Mouse (Mus musculus) left cerebral cortex, postnatal 10 days (tissue): ENCODE measurements around the gene Vps45. TPM values are rescaled to one million over a fixed set of nuclear protein-coding genes. Genes with fewer than 3 reads are reported as not detected.
"Not testable (repeated sequence)": the region's sequence is repeated elsewhere in the genome, so short reads cannot be mapped to it uniquely, and the experiment has no call there.

Experiments used
- DNase-seq, 2 experiments: peaks; one replicate each; pipeline ENCODE4 v3.0.0; 2021 to 2022; ENCODE audit warnings: low spot score in 2 of 2, mixed read lengths in 1 of 2; ENCODE audit errors: extremely low spot score in 1 of 2
- intact Hi-C: fragments of 180-260 bp; cut with DNase I; formaldehyde crosslinking; loops from one replicate; pipeline ENCODE4 v1.15.1; 2025
- total RNA-seq, 2 experiments: library from RNA; stranded (reverse); gene quantifications; 2 replicates each; pipeline ENCODE4 v1.2.3; 2021

Vps45 gene
- total RNA-seq, 2 experiments from 2014 or later: 41.2 to 46.4 TPM

DNA sequence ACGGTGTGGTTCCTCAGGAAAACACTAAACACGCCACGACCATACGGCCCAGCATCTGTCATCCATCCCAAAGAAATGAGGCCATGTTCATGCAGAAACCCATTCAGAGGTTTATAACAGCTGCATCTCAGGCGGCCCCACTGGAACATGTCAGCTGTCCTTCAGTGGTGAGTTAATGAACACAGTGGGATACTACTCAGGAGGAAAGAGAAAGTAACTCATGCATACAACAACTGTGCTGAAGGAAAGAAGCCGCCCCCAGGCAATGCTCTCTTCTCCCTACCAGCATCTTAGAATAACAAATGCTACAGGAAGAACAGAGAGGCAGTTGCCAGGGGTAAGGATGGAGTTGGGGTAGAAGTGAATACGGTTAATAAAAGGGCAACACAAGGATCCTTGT lies 7.5 kb downstream of the Vps45 start:
- no peak for DNase-seq
- intact Hi-C loops: no loop called here

DNA sequence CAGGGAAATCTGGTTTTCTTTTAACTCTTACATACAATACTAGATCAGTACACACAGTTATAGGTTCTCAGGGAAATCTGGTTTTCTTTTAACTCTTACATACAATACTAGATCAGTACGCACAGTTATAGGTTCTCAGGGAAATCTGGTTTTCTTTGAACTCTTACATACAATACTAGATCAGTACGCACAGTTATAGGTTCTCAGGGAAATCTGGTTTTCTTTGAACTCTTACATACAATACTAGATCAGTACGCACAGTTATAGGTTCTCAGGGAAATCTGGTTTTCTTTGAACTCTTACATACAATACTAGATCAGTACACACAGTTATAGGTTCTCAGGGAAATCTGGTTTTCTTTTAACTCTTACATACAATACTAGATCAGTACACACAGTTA lies 13.7 kb downstream of the Vps45 start:
- DNase-seq, intact Hi-C loops: not testable (repeated sequence)

- intact Hi-C loops: no loop called here
- no peak for DNase-seq
These were observed 15.2 kb downstream of the Vps45 start for GRCm38 (mm10) chr3:96043104-96043503.

- intact Hi-C loops: no loop called here
- no peak for DNase-seq
These were observed 17.2 kb downstream of the Vps45 start for GRCm38 (mm10) chr3:96041079-96041478.

- DNase-seq: no peak
- intact Hi-C loops: no loop called here
These were observed 17.6 kb downstream of the Vps45 start for GRCm38 (mm10) chr3:96040663-96041006.

DNA sequence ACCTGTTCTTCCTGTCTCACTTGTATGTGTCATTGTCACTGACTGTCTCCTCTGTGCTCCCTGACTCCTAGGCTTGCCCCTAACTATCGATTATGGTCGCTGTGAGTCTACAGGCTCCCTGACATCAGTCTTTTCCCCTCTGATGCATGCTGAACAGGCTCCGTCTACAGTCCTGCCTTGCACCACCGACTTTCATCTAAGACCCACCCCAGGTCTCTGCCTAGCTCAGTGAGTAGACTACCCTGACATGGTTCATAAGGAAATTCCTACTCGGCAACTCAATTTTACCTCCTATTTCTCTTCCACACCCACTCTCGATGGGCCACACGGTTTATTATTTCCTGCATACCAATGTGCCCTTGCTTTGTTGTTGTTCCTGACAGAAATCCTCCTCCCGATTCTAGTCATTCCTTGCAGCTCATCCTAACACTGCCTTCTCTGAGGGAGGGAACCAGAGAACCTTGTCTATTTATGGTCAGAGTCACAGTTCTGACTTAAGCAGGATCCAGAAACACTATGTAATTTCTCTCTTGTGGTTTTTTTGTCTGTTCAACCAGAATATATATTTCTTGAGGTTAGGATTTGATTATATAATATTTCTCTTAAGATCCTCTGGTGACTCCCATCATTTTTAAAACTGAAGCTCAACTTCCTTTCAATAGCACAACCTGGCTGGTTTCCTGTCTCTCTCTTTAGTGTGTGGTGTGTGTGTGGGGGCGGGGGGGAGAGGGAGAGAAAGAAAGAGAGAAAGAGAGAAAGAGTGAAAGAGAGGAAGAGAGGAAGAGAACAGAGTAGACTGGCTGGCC lies 18.2 kb downstream of the Vps45 start:
- intact Hi-C loops: no loop called here
- DNase-seq: no peak

DNA sequence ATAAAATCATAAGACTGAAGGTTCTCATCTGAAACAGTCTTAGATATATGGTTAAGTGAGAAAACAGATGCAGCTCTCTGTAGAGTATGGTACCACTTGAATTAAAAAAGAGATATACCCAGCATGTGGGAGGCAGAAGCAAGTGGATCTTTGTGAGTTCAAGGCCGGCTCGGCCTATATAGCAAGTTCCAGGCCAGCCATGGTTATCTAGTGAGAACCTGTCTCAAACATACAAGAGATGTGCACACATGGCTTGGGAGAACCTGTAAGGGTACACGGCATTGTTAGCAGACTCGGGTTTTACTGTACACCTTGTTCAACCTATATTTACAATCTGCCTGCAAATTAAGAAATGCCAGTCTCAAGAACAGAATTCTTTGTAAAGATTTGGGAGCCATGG lies 19.4 kb downstream of the Vps45 start:
- DNase-seq: no peak
- intact Hi-C loops: no loop called here

DNA sequence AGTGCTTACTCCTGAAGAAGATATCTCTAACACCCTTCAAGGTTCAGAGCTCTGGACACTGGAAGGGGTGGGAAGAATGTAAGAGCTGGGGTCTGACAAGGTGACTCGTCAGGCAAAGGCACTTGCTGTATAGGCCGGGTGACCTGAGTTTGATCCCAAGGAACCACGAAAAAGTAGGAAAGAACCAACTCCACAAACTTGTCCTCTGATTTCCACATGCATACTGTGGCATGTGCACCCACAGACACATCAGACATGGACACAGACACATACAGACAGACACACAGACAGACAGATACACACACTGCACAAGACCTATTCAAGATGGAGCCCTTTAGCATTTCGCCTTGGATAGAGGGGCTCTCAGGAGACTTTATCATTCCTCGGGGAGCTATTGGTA lies 20.1 kb downstream of the Vps45 start:
- DNase-seq: no peak

GRCm38 (mm10) chr3:96036796-96037195 lies 21.5 kb downstream of the Vps45 start:
- intact Hi-C loops: no loop called here
- no peak for DNase-seq

More for the DNA sequence above, 20.1 kb downstream of the Vps45 start:
- intact Hi-C loops: no loop called here

DNA sequence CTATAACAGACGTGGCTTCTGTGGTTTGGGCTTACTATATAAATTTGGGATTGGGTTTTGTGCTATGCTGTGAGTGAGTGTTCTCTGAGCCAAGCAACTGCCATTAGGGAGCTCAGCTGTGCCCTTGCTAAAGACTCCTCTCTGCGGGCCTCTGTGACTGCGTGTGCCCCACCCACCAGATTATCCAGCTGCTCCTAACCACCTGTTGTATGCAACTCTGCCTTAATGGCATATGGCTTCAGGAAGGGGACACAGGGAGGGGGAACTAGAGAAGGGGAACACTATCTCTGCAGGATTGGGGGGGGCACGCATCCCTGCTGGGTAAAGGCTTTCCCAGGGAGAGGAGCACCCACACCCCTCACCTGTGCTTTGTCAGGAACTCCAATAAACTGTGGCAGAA lies 25.2 kb downstream of the Vps45 start:
- intact Hi-C loops: no loop called here
- no peak for DNase-seq

DNA sequence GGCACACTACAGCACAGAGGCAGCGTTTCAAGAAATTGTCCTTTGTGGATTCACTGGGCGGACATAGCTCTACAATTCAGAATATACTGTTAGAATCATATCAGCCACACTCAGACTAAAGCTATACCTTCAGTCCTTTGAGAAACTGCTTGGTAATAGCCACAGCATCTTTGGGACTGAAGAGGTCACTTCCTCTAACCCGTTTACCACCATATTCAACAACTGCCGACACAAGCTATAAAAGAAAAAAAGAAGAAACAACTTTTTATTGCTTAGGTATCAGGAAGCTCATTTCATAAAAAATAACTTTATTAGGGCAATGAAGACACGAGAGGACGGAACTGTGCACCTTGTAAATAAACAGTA lies 25.6 kb downstream of the Vps45 start:
- intact Hi-C loops: no loop called here

GRCm38 (mm10) chr3:96031991-96032651 lies 26.1 kb downstream of the Vps45 start:
- DNase-seq: no peak
- intact Hi-C loops: no loop called here

More for the DNA sequence above, 25.6 kb downstream of the Vps45 start:
- DNase-seq: no peak

GRCm38 (mm10) chr3:96029766-96030165 lies 28.5 kb downstream of the Vps45 start:
- intact Hi-C loops: no loop called here

GRCm38 (mm10) chr3:96029336-96029735 lies 28.9 kb downstream of the Vps45 start:
- DNase-seq: no peak
- intact Hi-C loops: no loop called here

More at GRCm38 (mm10) chr3:96029766-96030165, 28.5 kb downstream of the Vps45 start:
- DNase-seq: no peak

- no peak for DNase-seq
- intact Hi-C loops: no loop called here
These were observed 30.4 kb downstream of the Vps45 start for GRCm38 (mm10) chr3:96027875-96028274.

GRCm38 (mm10) chr3:96027145-96027544 lies 31.1 kb downstream of the Vps45 start:
- intact Hi-C loops: no loop called here
- DNase-seq: no peak

DNA sequence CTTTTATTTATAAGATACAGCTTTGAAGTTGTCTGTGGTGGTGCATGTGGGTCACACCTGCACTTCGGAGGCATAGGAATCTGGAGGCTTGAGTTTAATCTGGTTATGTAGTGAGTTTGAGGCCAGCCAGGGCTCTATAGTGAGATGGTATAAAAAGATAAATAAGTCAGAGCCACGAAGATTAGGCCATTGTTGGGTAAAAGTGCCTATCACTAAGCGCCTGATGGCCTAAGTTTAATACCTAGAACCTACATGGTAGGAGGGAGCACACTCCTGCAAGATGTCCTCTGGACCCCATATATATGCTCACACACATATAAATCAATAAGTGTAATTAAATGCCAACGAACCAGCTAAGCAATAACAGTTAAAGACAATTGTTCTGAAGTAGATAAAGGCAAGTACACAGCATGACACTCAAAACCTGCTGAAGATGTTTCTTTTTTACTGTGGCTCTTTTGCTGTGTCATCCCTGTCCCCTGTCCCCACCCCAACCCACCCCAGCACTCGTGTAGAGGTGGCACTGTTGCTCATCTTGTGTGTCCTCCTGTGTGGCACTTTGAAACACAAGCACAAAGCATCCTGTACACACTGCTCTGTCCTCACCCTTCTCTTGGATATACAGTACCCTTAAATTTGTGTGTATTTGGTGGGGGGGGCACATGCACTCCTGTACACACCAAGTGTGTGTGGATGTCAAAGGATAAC lies 36.7 kb downstream of the Vps45 start:
- no peak for DNase-seq
- intact Hi-C loops: no loop called here

DNA sequence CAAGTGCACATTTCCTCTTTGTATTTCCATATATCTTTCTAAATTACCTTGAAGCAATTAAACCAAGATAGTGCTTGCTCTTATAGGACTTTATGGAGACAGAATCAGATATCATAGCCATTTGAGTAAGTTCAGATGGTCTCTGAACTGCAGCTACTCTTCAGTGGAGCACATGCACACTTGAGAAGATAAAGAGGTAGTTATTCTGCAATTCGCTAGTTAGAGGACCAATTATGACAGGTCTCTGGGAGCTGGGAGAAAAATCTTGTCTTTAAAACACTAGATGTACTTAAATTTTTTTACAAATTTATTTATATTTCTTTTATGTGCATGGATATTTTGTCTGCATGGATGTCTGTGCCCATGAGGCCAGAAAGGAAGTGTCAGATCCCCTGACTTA lies 37.5 kb downstream of the Vps45 start:
- intact Hi-C loops: no loop called here
- DNase-seq: no peak

- no peak for DNase-seq
These were observed 40.8 kb downstream of the Vps45 start for GRCm38 (mm10) chr3:96017461-96017860.

More at GRCm38 (mm10) chr3:96017461-96017860, 40.8 kb downstream of the Vps45 start:
- intact Hi-C loops: no loop called here
